Mouse (Mus musculus): ENCODE measurements around the gene Dennd6b. TPM values are rescaled to one million over a fixed set of nuclear protein-coding genes. Genes with fewer than 3 reads are reported as not detected.

Gene Dennd6b
- polyA plus RNA-seq, 1 experiment, result 6.6 TPM

DNA sequence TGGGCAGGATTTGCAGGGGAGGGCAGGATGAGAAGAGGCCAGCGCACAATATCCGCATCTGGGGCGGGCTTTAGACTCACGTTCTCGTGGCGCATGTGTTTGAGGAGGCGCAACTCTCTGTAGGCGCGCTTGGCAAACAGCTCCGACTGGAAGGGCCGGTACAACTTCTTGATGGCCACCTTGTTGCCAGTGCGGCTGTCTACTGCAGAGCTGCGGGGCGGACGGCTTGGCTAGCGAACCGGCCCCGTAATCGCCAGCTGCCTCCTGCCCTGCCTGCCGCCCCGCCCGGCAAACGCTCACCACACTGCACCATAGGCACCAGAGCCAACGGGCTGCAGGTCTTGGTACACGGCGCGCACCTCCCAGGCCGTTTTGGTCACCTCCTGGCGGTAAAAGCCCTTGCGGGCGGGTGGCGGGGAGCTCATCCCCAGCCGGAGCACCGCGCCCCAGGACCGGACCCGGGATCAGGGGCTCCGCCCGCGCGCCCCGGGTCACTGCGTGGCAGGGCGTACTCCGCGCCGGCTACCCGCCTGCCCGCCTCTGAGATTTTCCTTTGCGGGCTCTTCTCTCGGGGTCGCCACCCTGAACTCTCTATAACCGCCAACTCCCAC, 56.1 kb downstream of the Dennd6b start:
- Histone ChIP-seq H3K27me3 (ENCODE audit: control insufficient read depth, insufficient read depth, insufficient read length) (no peaks in the 10 kb centered on the region), H3K36me3 (ENCODE audit: control insufficient read depth, insufficient read depth) (no peaks in the 10 kb centered on the region), H3K79me2 (ENCODE audit: control insufficient read depth, insufficient read depth) (no peaks in the 10 kb centered on the region), H3K4me3 (peak overlapping the region; percentile 46), H3ac (ENCODE audit: control insufficient read depth, insufficient read length) (peak overlapping the region; percentile 34), H3K4me2 (ENCODE audit: low read depth) (peak overlapping the region; percentile 93)
- no peak for TF ChIP-seq CEBPB (IDR thresholded peaks at IDR 0.05; ENCODE audit: insufficient read depth, poor library complexity, severe bottlenecking)
- TF ChIP-seq MAX (IDR thresholded peaks at IDR 0.05; ENCODE audit: low read depth), result no peak
- TF ChIP-seq TCF3 (IDR thresholded peaks at IDR 0.05; ENCODE audit: insufficient read length, low read depth), result peak; percentile 18
- no peak for TF ChIP-seq TCF12 (IDR thresholded peaks at IDR 0.05; ENCODE audit: insufficient read depth, poor library complexity, severe bottlenecking)
- TF ChIP-seq POLR2AphosphoS2 (IDR thresholded peaks at IDR 0.05; ENCODE audit: insufficient read length, low read depth), result peak; percentile 65
- no peak for TF ChIP-seq E2F4 (IDR thresholded peaks at IDR 0.05; ENCODE audit: insufficient read depth)
- TF ChIP-seq MYOD1 (IDR thresholded peaks at IDR 0.05; ENCODE audit: control insufficient read depth in 1 of 3, insufficient read length in 2 of 3, low read depth in 2 of 3), result peak in 2 of 3 experiments; percentile 52 to 76
- peak in 2 of 3 experiments; percentile 72 to 76 for TF ChIP-seq MYOG (IDR thresholded peaks at IDR 0.05; ENCODE audit: control insufficient read depth in 1 of 3, insufficient read depth in 1 of 3, insufficient read length in 2 of 3, low read depth in 2 of 3)
- TF ChIP-seq SRF (IDR thresholded peaks at IDR 0.05; ENCODE audit: control insufficient read depth, insufficient read length, low read depth), result no peak
- TF ChIP-seq REST (IDR thresholded peaks at IDR 0.05; ENCODE audit: insufficient read depth, insufficient read length), result no peak
- peak; percentile 71 for TF ChIP-seq POLR2A (IDR thresholded peaks at IDR 0.05; ENCODE audit: insufficient read length, low read depth)

DNA sequence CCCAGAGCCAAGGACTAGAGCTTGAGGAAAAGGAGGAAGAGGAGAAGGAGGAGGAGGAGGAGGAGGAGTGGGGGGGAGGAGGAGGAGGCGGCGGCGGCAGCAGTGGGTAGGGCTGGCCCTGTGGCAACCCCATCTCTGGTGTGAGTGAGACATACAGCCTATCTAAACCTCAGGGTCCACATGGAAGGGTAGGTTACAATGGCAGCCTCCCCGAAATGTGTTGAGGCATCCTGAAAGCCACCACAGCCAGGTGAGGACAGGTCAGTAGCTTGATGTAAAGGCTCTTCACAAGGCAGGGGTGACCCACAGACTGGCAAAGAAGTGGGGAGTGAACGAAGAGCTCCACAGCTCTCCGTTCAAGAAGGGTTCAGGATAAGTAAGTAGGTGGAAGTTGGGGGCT, 57.8 kb downstream of the Dennd6b start:
- Histone ChIP-seq H3K4me2 (ENCODE audit: low read depth) (peak overlapping the region; percentile 8), H3K79me2 (ENCODE audit: control insufficient read depth, insufficient read depth) (no peaks in the 10 kb centered on the region), H3K36me3 (ENCODE audit: control insufficient read depth, insufficient read depth) (no peaks in the 10 kb centered on the region), H3ac (ENCODE audit: control insufficient read depth, insufficient read length) (no peak overlapping the region), H3K4me3 (peak overlapping the region; percentile 46), H3K27me3 (ENCODE audit: control insufficient read depth, insufficient read depth, insufficient read length) (no peaks in the 10 kb centered on the region)
- no peak for TF ChIP-seq SRF (IDR thresholded peaks at IDR 0.05; ENCODE audit: control insufficient read depth, insufficient read length, low read depth)
- TF ChIP-seq MYOG (IDR thresholded peaks at IDR 0.05; ENCODE audit: control insufficient read depth in 1 of 3, insufficient read depth in 1 of 3, insufficient read length in 2 of 3, low read depth in 2 of 3), result no peak
- no peak for TF ChIP-seq TCF12 (IDR thresholded peaks at IDR 0.05; ENCODE audit: insufficient read depth, poor library complexity, severe bottlenecking)
- no peak for TF ChIP-seq MAX (IDR thresholded peaks at IDR 0.05; ENCODE audit: low read depth)
- no peak for TF ChIP-seq POLR2AphosphoS2 (IDR thresholded peaks at IDR 0.05; ENCODE audit: insufficient read length, low read depth)
- TF ChIP-seq CEBPB (IDR thresholded peaks at IDR 0.05; ENCODE audit: insufficient read depth, poor library complexity, severe bottlenecking), result no peak
- no peak for TF ChIP-seq REST (IDR thresholded peaks at IDR 0.05; ENCODE audit: insufficient read depth, insufficient read length)
- TF ChIP-seq POLR2A (IDR thresholded peaks at IDR 0.05; ENCODE audit: insufficient read length, low read depth), result no peak

- Histone ChIP-seq H3K4me3 (no peak overlapping the region), H3K36me3 (ENCODE audit: control insufficient read depth, insufficient read depth) (no peaks in the 10 kb centered on the region), H3K79me2 (ENCODE audit: control insufficient read depth, insufficient read depth) (no peaks in the 10 kb centered on the region), H3K27me3 (ENCODE audit: control insufficient read depth, insufficient read depth, insufficient read length) (no peaks in the 10 kb centered on the region), H3ac (ENCODE audit: control insufficient read depth, insufficient read length) (no peak overlapping the region), H3K4me2 (ENCODE audit: low read depth) (no peak overlapping the region)
- TF ChIP-seq MYOG (IDR thresholded peaks at IDR 0.05; ENCODE audit: control insufficient read depth in 1 of 3, insufficient read depth in 1 of 3, insufficient read length in 2 of 3, low read depth in 2 of 3) (no peak), POLR2A (IDR thresholded peaks at IDR 0.05; ENCODE audit: insufficient read length, low read depth) (no peak), MAX (IDR thresholded peaks at IDR 0.05; ENCODE audit: low read depth) (no peak), CEBPB (IDR thresholded peaks at IDR 0.05; ENCODE audit: insufficient read depth, poor library complexity, severe bottlenecking) (no peak), TCF3 (IDR thresholded peaks at IDR 0.05; ENCODE audit: insufficient read length, low read depth) (no peak), E2F4 (IDR thresholded peaks at IDR 0.05; ENCODE audit: insufficient read depth) (no peak)
Measured at GRCm38 (mm10) chr15:89138046-89138405, 58.3 kb downstream of the Dennd6b start.

DNA sequence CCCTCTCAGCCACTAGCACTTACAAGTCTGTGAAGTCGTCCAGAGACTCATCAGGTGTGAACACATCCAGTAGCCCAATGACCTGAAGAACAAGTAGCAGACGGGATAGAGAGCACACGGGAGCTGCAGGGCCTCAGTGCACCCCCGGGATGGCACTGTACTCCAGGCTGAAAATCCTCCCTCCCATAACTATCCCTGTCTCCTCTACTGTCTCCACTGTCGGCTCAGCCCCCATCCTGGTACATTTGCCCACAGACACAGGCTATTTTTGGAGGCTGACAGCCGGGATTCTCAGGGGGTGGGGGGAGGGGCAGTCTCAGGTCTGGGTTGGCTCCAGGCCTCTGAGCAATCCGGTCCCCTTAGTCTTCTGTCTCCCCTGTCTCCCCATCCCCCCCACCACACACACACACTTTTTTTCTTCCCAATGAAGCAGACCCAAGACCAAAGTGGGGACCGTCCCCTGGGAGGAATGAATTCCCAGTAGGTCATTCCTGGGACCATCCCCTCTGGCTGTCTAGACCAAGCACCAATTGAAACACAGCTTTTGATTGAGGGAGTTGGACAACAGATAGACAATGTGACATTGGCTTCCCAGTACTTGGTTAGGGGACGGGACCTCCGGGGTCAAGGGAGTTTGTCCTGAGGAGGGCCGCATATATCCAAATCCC, 58.8 kb downstream of the Dennd6b start:
- Histone ChIP-seq H3K27me3 (ENCODE audit: control insufficient read depth, insufficient read depth, insufficient read length) (no peaks in the 10 kb centered on the region), H3K4me2 (ENCODE audit: low read depth) (peak overlapping the region; percentile 22), H3ac (ENCODE audit: control insufficient read depth, insufficient read length) (no peak overlapping the region), H3K36me3 (ENCODE audit: control insufficient read depth, insufficient read depth) (no peaks in the 10 kb centered on the region), H3K4me3 (no peak overlapping the region), H3K79me2 (ENCODE audit: control insufficient read depth, insufficient read depth) (no peaks in the 10 kb centered on the region)
- TF ChIP-seq CEBPB (IDR thresholded peaks at IDR 0.05; ENCODE audit: insufficient read depth, poor library complexity, severe bottlenecking) (no peak), MYOG (IDR thresholded peaks at IDR 0.05; ENCODE audit: control insufficient read depth in 1 of 3, insufficient read depth in 1 of 3, insufficient read length in 2 of 3, low read depth in 2 of 3) (peak in 1 of 3 experiments; percentile 32)

DNA sequence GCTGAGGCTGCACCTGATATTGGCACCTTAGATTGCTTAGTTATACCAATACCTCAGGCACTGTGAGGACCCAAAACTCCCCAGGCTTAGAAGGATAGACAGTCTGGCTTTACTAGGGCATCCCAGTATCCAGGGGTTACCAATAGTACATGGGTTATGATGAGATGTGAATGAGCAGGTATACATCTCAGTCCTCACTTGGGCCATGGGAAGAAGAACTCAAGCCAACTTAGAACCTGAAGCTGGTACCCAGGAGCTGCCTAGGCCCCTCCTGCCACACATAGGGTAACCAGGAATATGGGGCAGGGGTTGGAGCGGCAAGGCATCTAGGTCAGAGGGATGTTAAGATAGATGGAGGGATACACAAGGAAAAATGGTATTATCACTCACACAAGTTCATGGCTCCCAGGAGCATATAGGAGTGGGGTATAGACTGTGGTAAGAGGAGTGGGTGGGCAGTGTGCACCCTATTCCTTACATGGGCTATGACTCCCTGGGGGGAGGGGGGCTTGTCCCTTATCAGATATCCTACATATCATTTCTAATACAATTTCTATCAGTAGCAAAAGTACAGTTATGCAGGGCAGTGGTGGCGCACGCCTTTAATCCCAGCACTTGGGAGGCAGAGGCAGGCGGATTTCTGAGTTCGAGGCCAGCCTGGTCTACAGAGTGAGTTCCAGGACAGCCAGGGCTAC, 59.7 kb downstream of the Dennd6b start:
- no peaks in the 10 kb centered on the region for H3K79me2 ChIP-seq (ENCODE audit: control insufficient read depth, insufficient read depth)
- no peaks in the 10 kb centered on the region for H3K36me3 ChIP-seq (ENCODE audit: control insufficient read depth, insufficient read depth)
- no peak overlapping the region for H3ac ChIP-seq (ENCODE audit: control insufficient read depth, insufficient read length)
- no peak overlapping the region for H3K4me2 ChIP-seq (ENCODE audit: low read depth)
- TF ChIP-seq MYOD1 (IDR thresholded peaks at IDR 0.05; ENCODE audit: control insufficient read depth in 1 of 3, insufficient read length in 2 of 3, low read depth in 2 of 3), result no peak
- TF ChIP-seq MYOG (IDR thresholded peaks at IDR 0.05; ENCODE audit: control insufficient read depth in 1 of 3, insufficient read depth in 1 of 3, insufficient read length in 2 of 3, low read depth in 2 of 3), result no peak
- TF ChIP-seq TCF3 (IDR thresholded peaks at IDR 0.05; ENCODE audit: insufficient read length, low read depth), result no peak
- TF ChIP-seq POLR2A (IDR thresholded peaks at IDR 0.05; ENCODE audit: insufficient read length, low read depth), result no peak
- no peak for TF ChIP-seq REST (IDR thresholded peaks at IDR 0.05; ENCODE audit: insufficient read depth, insufficient read length)
- no peak for TF ChIP-seq E2F4 (IDR thresholded peaks at IDR 0.05; ENCODE audit: insufficient read depth)
- TF ChIP-seq SRF (IDR thresholded peaks at IDR 0.05; ENCODE audit: control insufficient read depth, insufficient read length, low read depth), result no peak
- no peak for TF ChIP-seq USF1 (IDR thresholded peaks at IDR 0.05; ENCODE audit: low read depth)
- no peak for TF ChIP-seq CEBPB (IDR thresholded peaks at IDR 0.05; ENCODE audit: insufficient read depth, poor library complexity, severe bottlenecking)
- TF ChIP-seq TCF12 (IDR thresholded peaks at IDR 0.05; ENCODE audit: insufficient read depth, poor library complexity, severe bottlenecking), result no peak
- no peak for TF ChIP-seq POLR2AphosphoS2 (IDR thresholded peaks at IDR 0.05; ENCODE audit: insufficient read length, low read depth)
- TF ChIP-seq MAX (IDR thresholded peaks at IDR 0.05; ENCODE audit: low read depth), result no peak
- H3K4me3 ChIP-seq, result no peak overlapping the region
- no peaks in the 10 kb centered on the region for H3K27me3 ChIP-seq (ENCODE audit: control insufficient read depth, insufficient read depth, insufficient read length)
